Mouse (Mus musculus): Measurements from ENCODE around the gene Acacb. TPM values are rescaled to one million over a fixed set of nuclear protein-coding genes. Genes with fewer than 3 reads are reported as not detected.

Gene Acacb
- polyA plus RNA-seq (2015; fragmentation: Nextera tagmentation; extraction: Ambion mirVana): 8.9 and 9.5 TPM in 2 replicates

DNA sequence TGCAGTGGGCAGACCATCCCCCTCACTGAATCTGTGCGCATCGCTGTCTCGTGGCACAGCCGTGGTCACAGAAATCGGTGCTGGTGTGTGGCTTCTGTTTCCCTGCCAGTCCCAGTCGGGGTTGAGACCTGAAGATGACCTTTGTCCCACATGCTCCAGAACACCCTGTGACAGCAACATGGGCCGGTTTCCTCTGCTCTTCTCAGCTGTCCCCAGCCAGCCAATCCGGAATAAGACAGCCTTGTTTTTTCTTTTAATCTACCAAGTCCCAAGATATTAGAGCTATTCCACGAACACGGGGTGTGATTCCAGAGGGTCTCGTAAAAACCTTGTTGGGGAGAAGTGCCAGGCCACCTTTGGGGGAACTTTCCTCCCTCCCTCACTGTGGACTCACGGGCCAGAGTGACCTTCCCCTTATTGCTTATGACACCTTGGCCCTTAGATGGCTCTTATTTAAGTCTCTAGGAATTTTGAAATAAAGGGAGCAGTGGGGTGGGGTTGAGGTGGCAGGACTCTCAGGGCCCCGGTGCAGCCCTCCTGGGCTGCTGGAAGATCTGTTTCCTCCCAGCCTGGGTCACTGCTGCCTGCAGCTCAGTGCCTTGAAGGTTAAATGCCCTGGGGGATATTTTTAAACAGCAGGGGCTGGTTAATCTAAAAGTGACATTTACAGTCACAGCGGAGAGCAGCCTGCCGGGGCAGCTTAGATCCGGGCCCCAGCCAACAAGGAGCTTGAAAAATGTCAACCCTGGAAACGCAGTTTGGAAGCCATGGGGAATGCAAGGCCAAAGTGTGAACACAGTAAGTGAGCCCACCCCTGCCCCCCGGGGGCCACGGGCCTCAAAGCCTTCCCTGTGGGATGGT lies at the start of gene Acacb:
Gene Acacb (plus strand): TSS at position 508 of the 861 bp plus-strand sequence.
- Histone ChIP-seq H3K9ac (peak within 1 kb of the TSS; percentile 84), H3K4me3 (peak within 1 kb of the TSS; percentile 50), H3K4me1 (peaks cover 41% of the 10 kb centered on the region), H3K27me3 (replicated peaks) (no peaks in the 10 kb centered on the region), H3K27ac (replicated peaks) (peak within 1 kb of the TSS; percentile 98), H3K9me3 (no peaks in the 10 kb centered on the region), H3K36me3 (no peaks in the 10 kb centered on the region), H3K4me2 (peak within 1 kb of the TSS; percentile 64)
- ATAC-seq (ENCODE audit: extremely low read depth, insufficient number of reproducible peaks, low FRiP score, low TSS enrichment): no peak
- WGBS: 19% methylated on average over 19 of the region's 19 CpGs

DNA sequence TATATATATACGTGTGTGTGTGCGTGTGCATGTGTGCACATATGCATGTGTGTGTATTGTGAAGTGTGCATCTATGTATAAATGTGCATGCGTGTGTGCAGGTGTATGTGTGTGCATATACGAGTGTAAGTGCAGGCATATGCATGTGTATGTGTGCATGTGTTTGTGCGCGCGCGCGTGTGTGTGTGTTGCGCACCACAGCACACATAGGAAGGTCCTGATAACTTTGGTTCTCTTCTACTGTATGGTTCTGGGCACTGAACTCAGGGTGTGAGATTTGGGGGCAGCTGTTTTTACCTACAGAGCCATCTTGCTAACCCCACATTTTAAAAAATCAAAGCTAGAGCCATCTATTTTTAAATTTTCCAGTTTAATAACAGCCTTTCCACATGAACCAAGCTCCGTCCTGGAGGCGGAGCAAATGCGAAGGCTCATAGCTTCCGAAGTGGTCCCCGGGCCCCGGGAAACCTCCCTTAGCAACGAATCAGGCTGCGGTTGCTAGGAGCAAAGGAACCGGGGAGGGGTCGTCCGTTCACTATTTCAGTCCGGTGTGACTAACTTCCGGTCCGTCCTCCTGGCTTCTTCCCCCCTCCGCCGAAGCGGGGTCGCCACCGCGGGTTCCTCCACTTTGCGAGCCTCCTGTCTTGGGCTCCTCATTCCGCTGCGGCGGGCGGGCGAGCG lies 46.5 kb upstream of the Acacb start:
- Histone ChIP-seq H3K36me3 (peaks cover 19% of the 10 kb centered on the region), H3K9ac (peak overlapping the region; percentile 91), H3K4me2 (peak overlapping the region; percentile 97), H3K27me3 (replicated peaks) (peaks cover 7% of the 10 kb centered on the region; the same call in 1 of the 2 replicates), H3K4me1 (peaks cover 19% of the 10 kb centered on the region), H3K27ac (replicated peaks) (peak overlapping the region; percentile 26; the same call in 1 of the 2 replicates), H3K9me3 (no peaks in the 10 kb centered on the region), H3K4me3 (peak overlapping the region; percentile 76)
- ATAC-seq (ENCODE audit: extremely low read depth, insufficient number of reproducible peaks, low FRiP score, low TSS enrichment): peak; percentile 67; the same call in 1 of the 2 replicates
- 7% methylated on average over 35 of the region's 37 CpGs for WGBS

DNA sequence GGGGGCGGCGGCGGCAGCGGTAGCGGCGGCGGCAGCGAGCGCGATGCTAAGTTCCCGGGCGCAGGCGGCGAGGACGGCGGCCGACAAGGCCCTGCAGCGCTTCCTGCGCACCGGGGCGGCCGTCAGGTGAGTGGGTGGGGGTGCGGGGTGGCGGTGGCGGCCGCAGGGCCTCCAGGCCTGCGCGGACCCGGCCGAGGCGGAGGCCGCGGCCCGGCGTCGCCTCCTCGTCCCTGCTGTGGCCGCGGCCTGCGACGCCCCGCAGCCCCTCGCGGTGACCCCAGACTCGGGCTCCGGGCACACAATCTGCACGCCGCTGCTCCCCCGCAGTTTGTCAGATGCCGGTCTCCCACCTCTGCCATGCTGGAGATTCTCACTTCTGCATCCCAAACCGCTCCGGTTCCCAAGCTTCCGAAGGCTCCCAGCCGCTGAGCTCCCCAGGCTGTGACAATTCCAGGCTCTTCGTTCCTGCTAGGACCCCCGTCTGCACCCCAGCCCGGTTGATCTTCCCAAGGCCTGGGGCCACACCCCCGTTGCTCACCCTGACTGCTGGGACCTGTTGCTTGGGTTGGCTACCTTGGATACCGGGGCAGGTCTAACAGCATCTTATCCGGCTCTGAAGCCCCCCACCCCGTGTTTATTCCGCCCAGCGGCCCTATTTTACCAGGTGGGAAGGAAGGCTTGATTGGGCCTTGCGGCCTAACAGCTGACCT lies 45.8 kb upstream of the Acacb start:
- H3K4me2 ChIP-seq: peak overlapping the region; percentile 97
- ATAC-seq (ENCODE audit: extremely low read depth, insufficient number of reproducible peaks, low FRiP score, low TSS enrichment): no peak
- H3K9ac ChIP-seq: peak overlapping the region; percentile 91
- H3K36me3 ChIP-seq: peaks cover 26% of the 10 kb centered on the region
- no peaks in the 10 kb centered on the region for H3K9me3 ChIP-seq
- H3K4me1 ChIP-seq: peaks cover 19% of the 10 kb centered on the region
- peaks cover 6% of the 10 kb centered on the region; the same call in 1 of the 2 replicates for H3K27me3 ChIP-seq (replicated peaks)
- 2% methylated on average over 56 of the region's 64 CpGs for WGBS
- H3K4me3 ChIP-seq: peak overlapping the region; percentile 76
- H3K27ac ChIP-seq (replicated peaks): peak overlapping the region; percentile 26; the same call in 1 of the 2 replicates

- Histone ChIP-seq H3K27ac (replicated peaks) (no peak overlapping the region), H3K9ac (no peak overlapping the region), H3K27me3 (replicated peaks) (peaks cover 6% of the 10 kb centered on the region; the same call in 1 of the 2 replicates), H3K4me1 (peaks cover 19% of the 10 kb centered on the region), H3K36me3 (peaks cover 39% of the 10 kb centered on the region), H3K4me2 (no peak overlapping the region), H3K4me3 (no peak overlapping the region), H3K9me3 (no peaks in the 10 kb centered on the region)
- 77% methylated on average over 4 of the region's 4 CpGs for WGBS
- no peak for ATAC-seq (ENCODE audit: extremely low read depth, insufficient number of reproducible peaks, low FRiP score, low TSS enrichment)
These were observed 44.5 kb upstream of the Acacb start for GRCm38 (mm10) chr5:114101873-114102272.

DNA sequence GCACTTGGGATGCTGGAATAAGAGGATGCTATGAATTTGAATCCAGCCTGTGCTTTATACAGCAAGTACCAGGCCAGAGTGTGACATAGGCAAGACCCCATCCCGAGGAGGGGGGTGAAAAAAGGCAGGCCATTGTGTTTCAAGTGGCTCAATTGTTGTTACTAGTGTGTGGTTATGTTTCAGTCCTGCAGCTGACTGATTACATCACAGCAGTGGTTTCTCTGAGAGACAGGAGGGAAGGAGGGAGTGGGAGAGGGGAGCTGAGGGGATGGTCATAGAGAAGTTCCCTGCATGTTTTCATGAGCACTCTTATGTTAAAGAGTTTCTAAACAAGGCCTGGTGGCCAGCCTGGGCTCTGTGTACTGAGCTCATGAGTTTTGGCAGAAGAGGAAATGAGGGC lies 43.5 kb upstream of the Acacb start:
- Histone ChIP-seq H3K4me3 (no peak overlapping the region), H3K4me2 (no peak overlapping the region), H3K27ac (replicated peaks) (no peak overlapping the region), H3K27me3 (replicated peaks) (peaks cover 6% of the 10 kb centered on the region; the same call in 1 of the 2 replicates), H3K4me1 (peaks cover 19% of the 10 kb centered on the region), H3K9ac (no peak overlapping the region), H3K36me3 (peaks cover 48% of the 10 kb centered on the region), H3K9me3 (no peaks in the 10 kb centered on the region)
- WGBS: 51% methylated on average over 1 of the region's 1 CpGs
- ATAC-seq (ENCODE audit: extremely low read depth, insufficient number of reproducible peaks, low FRiP score, low TSS enrichment): no peak

DNA sequence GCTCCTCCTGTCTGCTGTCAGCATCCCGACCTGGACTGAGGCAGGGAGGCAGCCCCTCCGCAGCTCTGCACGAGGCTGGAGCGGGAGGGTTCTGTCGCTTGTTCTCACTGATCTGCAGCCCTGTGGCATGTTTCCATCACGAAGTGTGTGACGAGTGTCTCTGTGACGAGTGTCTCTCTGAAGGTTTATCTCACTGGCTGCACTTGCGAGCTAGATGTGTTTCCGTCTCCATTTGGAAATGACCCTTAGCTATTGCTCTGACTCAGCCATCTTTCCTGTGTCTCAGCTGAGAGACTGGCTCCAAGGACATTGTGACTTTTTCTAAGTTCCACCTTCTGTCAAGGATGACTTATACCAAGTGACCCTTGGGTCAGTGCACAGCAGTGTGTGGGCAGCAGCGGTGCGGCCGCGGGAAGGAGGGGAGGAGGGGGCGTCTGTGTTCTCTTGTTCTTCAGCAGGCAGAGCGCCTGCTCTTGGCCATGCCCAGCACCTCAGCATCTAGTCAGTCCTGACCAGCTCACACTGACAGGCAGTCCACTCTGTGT lies 39.9 kb upstream of the Acacb start:
- H3K27ac ChIP-seq (replicated peaks): no peak overlapping the region
- peaks cover 5% of the 10 kb centered on the region for H3K4me1 ChIP-seq
- no peak overlapping the region for H3K9ac ChIP-seq
- WGBS: 73% methylated on average over 16 of the region's 16 CpGs
- no peak for ATAC-seq (ENCODE audit: extremely low read depth, insufficient number of reproducible peaks, low FRiP score, low TSS enrichment)
- no peaks in the 10 kb centered on the region for H3K9me3 ChIP-seq
- no peak overlapping the region for H3K4me2 ChIP-seq
- H3K4me3 ChIP-seq: no peak overlapping the region
- H3K36me3 ChIP-seq: peaks cover 84% of the 10 kb centered on the region
- no peaks in the 10 kb centered on the region for H3K27me3 ChIP-seq (replicated peaks)

- no peaks in the 10 kb centered on the region for H3K9me3 ChIP-seq
- no peak overlapping the region for H3K27ac ChIP-seq (replicated peaks)
- peaks cover 98% of the 10 kb centered on the region for H3K36me3 ChIP-seq
- no peaks in the 10 kb centered on the region for H3K4me1 ChIP-seq
- ATAC-seq (ENCODE audit: extremely low read depth, insufficient number of reproducible peaks, low FRiP score, low TSS enrichment): no peak
- no peaks in the 10 kb centered on the region for H3K27me3 ChIP-seq (replicated peaks)
- H3K4me3 ChIP-seq: no peak overlapping the region
- H3K9ac ChIP-seq: no peak overlapping the region
- no peak overlapping the region for H3K4me2 ChIP-seq
- 86% methylated on average over 6 of the region's 6 CpGs for WGBS
These were observed 33.0 kb upstream of the Acacb start for GRCm38 (mm10) chr5:114113334-114113733.

GRCm38 (mm10) chr5:114115030-114115429 lies 31.3 kb upstream of the Acacb start:
- no peak overlapping the region for H3K4me2 ChIP-seq
- no peaks in the 10 kb centered on the region for H3K9me3 ChIP-seq
- no peak for ATAC-seq (ENCODE audit: extremely low read depth, insufficient number of reproducible peaks, low FRiP score, low TSS enrichment)
- 87% methylated on average over 5 of the region's 5 CpGs for WGBS
- H3K27me3 ChIP-seq (replicated peaks): no peaks in the 10 kb centered on the region
- no peaks in the 10 kb centered on the region for H3K4me1 ChIP-seq
- H3K36me3 ChIP-seq: peaks cover 98% of the 10 kb centered on the region
- H3K27ac ChIP-seq (replicated peaks): no peak overlapping the region
- no peak overlapping the region for H3K9ac ChIP-seq
- no peak overlapping the region for H3K4me3 ChIP-seq

DNA sequence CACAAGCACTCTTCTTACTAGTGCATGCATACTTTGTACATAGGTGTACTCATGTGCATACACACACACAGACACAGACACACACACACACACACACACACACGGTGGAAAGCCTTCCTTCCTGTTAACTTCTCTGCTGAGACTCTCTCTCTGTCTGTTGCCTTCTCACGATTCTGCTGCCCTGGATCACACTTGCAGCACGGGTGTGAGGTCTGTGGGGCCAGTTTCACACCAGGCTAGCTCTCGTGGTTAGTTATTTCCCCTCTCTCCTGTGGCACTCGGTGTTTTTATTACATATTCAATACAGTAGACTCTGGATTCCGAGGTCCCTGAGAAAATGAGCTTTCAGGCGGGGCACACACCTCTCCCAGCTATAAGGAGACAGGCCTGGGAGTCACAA lies 29.7 kb upstream of the Acacb start:
- Histone ChIP-seq H3K27me3 (replicated peaks) (no peaks in the 10 kb centered on the region), H3K9ac (no peak overlapping the region), H3K27ac (replicated peaks) (no peak overlapping the region), H3K4me2 (no peak overlapping the region), H3K9me3 (no peaks in the 10 kb centered on the region), H3K4me3 (no peak overlapping the region), H3K4me1 (no peaks in the 10 kb centered on the region), H3K36me3 (peaks cover 98% of the 10 kb centered on the region)
- no peak for ATAC-seq (ENCODE audit: extremely low read depth, insufficient number of reproducible peaks, low FRiP score, low TSS enrichment)
- 83% methylated on average over 7 of the region's 7 CpGs for WGBS

GRCm38 (mm10) chr5:114119806-114120205 lies 26.5 kb upstream of the Acacb start:
- H3K4me1 ChIP-seq: no peaks in the 10 kb centered on the region
- peaks cover 97% of the 10 kb centered on the region for H3K36me3 ChIP-seq
- no peaks in the 10 kb centered on the region for H3K9me3 ChIP-seq
- no peaks in the 10 kb centered on the region for H3K27me3 ChIP-seq (replicated peaks)
- H3K4me3 ChIP-seq: no peak overlapping the region
- H3K9ac ChIP-seq: no peak overlapping the region
- H3K4me2 ChIP-seq: no peak overlapping the region
- no peak overlapping the region for H3K27ac ChIP-seq (replicated peaks)
- ATAC-seq (ENCODE audit: extremely low read depth, insufficient number of reproducible peaks, low FRiP score, low TSS enrichment): no peak
- 80% methylated on average over 4 of the region's 4 CpGs for WGBS

DNA sequence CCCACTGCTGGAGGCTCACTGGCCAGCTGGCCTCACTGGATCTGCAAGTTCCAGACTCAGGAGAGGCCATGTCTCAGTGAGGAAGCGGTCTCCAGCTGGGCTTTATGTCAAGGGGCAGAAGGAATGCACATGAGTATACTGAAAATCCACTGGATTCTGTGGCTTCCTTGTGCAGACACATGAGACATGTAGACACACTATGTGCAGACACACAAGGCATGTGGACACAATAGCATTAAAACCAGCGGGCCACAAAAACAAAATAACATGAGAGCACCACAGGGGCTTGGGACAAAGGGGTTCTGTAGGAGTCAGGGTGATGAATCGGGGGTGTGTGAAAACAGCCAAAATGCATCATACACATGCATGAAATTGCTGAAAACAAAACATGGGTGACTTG lies 20.3 kb upstream of the Acacb start:
- peaks cover 48% of the 10 kb centered on the region for H3K36me3 ChIP-seq
- WGBS: 89% methylated on average over 3 of the region's 3 CpGs
- no peak for ATAC-seq (ENCODE audit: extremely low read depth, insufficient number of reproducible peaks, low FRiP score, low TSS enrichment)

More for the DNA sequence above, 20.3 kb upstream of the Acacb start:
- H3K27ac ChIP-seq (replicated peaks): no peak overlapping the region
- no peak overlapping the region for H3K4me2 ChIP-seq
- no peak overlapping the region for H3K9ac ChIP-seq
- peaks cover 9% of the 10 kb centered on the region for H3K4me1 ChIP-seq
- H3K9me3 ChIP-seq: no peaks in the 10 kb centered on the region
- H3K27me3 ChIP-seq (replicated peaks): no peaks in the 10 kb centered on the region
- no peak overlapping the region for H3K4me3 ChIP-seq

Data from heart, embryonic 13.5 days (tissue).